Mouse (Mus musculus): ENCODE data around the gene Dpp6. TPM values are rescaled to one million over a fixed set of nuclear protein-coding genes. Genes with fewer than 3 reads are reported as not detected.
"Not testable (repeated sequence)": the region's sequence is repeated elsewhere in the genome, so short reads cannot be mapped to it uniquely, and the experiment has no call there.

The Dpp6 gene
- polyA plus RNA-seq, 1 experiment from 2014 or later, result 21.4 TPM

DNA sequence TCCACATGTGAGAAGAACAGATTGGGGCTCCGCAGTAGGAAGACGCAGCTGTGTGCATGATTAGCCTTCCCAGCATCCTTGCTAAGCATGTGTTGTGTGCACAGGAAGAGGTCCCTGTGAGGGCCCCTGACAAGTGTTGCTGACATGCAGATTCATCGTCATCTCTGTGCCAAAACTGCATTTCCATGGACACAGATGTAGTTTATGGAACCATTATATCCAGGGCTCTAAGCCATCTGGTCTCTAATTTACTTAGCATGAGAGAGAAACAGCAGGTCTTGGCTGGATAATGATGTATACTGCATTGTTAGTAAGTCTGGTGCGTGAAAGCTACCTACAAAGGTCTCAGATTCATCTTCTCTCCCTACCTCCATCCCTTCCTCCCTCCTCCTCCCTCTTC, 673.9 kb downstream of the Dpp6 start:
- Histone ChIP-seq H3K27ac (replicated peaks) (no peak overlapping the region), H3K4me2 (replicated peaks) (no peak overlapping the region)
- ATAC-seq (ENCODE audit: low FRiP score, low read depth), result no peak

DNA sequence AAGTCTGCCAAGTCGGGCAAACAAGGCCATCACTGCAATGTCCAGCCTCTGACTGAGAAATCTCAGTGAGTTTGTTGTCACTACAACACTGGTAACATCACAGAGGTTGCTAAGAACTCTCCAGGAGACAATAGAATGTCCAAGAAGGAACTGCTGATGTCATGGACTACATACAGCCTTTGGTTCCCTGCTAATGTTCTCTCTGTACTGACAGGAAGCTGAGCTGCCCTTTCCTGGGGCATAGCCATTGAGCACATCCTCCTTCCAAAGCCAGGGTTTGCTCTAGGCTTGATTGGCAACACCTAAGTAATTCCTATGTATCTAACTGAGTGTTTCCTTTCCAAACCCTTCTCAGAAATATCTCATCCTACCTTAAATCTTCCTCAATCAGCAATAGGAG, 684.3 kb downstream of the Dpp6 start, which contains the start of gene Speer4b:
TSS of gene Speer4b (minus strand) at position 101 of the 400 bp plus-strand sequence.
- not testable (repeated sequence) for H3K9me3 ChIP-seq; H3K36me3 ChIP-seq; H3K4me1 ChIP-seq; H3K4me3 ChIP-seq; H3K4me2 ChIP-seq (replicated peaks); H3K27ac ChIP-seq (replicated peaks); H3K9ac ChIP-seq (replicated peaks); H3K27me3 ChIP-seq; ATAC-seq (ENCODE audit: low FRiP score, low read depth)
- 58% methylated on average over 1 of the region's 1 CpGs for WGBS

More for the DNA sequence above, 673.9 kb downstream of the Dpp6 start:
- H3K9ac ChIP-seq (replicated peaks), result no peak overlapping the region
- peaks cover 4% of the 10 kb centered on the region; the same call in 1 of the 2 replicates for H3K4me1 ChIP-seq
- H3K4me3 ChIP-seq, result no peak overlapping the region
- H3K9me3 ChIP-seq, result no peaks in the 10 kb centered on the region
- no peaks in the 10 kb centered on the region for H3K36me3 ChIP-seq
- WGBS, result 88% methylated on average over 4 of the region's 4 CpGs
- H3K27me3 ChIP-seq, result no peaks in the 10 kb centered on the region

DNA sequence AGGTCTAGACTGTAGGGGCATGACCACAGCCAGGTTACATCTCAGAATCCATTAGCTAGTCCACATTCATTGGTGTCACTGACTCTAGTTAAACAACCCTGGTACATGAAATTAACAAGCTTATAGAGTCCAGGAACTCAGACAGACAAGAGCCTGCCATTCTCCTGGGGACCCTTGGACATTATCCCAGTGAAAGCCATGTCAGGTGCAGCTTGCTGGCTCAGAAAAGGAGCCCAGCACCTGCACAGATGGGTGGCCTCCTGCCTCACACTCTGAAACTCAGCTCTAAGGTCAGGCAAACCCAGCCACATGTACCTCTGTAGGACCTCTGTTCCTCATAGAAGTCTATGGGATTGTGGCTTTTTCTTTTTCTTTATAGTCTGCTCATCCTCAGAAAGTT, 701.7 kb downstream of the Dpp6 start:
- no peak overlapping the region for H3K4me2 ChIP-seq (replicated peaks)
- no peaks in the 10 kb centered on the region for H3K4me1 ChIP-seq
- no peaks in the 10 kb centered on the region for H3K27me3 ChIP-seq
- no peak overlapping the region for H3K4me3 ChIP-seq
- ATAC-seq (ENCODE audit: low FRiP score, low read depth), result no peak
- H3K36me3 ChIP-seq, result no peaks in the 10 kb centered on the region
- H3K9ac ChIP-seq (replicated peaks), result no peak overlapping the region
- H3K9me3 ChIP-seq, result no peaks in the 10 kb centered on the region
- no peak overlapping the region for H3K27ac ChIP-seq (replicated peaks)

DNA sequence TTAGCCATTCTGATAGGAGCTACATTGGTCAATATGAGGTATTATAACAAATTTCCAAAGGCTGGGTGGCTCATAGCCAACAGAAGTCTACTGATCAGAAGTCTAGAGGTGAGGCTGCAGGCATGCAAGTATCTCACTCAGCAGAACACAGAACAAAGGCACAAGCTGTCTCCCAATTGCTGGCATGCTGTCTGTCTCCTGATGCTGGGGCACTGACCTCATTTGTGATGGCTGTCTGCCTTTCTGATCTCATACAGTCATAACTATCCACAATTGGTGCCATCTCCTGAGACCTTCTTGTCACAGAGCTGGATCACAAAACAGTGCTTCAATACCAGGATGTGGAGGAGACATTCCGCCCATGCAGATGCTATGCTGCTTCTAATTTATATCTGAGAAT, 709.9 kb downstream of the Dpp6 start:
- no peaks in the 10 kb centered on the region for H3K4me1 ChIP-seq
- no peaks in the 10 kb centered on the region for H3K27me3 ChIP-seq
- no peak overlapping the region for H3K27ac ChIP-seq (replicated peaks)
- H3K4me2 ChIP-seq (replicated peaks), result no peak overlapping the region
- 92% methylated on average over 1 of the region's 1 CpGs for WGBS
- no peaks in the 10 kb centered on the region for H3K36me3 ChIP-seq
- ATAC-seq (ENCODE audit: low FRiP score, low read depth), result no peak
- no peaks in the 10 kb centered on the region for H3K9me3 ChIP-seq
- H3K4me3 ChIP-seq, result no peak overlapping the region
- H3K9ac ChIP-seq (replicated peaks), result no peak overlapping the region

DNA sequence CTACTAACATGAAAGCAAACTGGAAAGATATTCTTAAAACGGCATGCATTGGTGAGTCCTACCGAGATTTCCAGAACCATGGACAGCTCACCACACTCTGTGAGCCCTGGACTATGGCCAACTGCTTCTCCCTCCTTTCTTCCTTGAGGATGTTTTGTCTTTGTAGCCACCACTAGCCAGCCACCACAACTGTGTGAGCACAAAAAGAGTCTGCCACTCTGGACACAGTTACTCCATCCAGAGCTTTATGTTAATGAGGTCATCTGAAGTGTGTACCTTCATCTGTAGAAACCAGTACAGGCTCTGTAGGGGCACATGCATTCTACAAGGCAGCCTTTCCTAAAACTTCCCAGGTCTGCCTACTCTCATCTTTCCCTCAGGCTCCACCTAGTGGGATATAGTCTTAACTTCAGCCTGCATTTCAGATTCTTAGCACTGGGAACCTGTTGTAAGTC, 727.8 kb downstream of the Dpp6 start:
- H3K4me3 ChIP-seq, result no peak overlapping the region
- H3K9me3 ChIP-seq, result no peaks in the 10 kb centered on the region
- H3K9ac ChIP-seq (replicated peaks), result no peak overlapping the region
- no peak overlapping the region for H3K4me2 ChIP-seq (replicated peaks)
- H3K4me1 ChIP-seq, result no peaks in the 10 kb centered on the region
- H3K27ac ChIP-seq (replicated peaks), result no peak overlapping the region
- H3K27me3 ChIP-seq, result no peaks in the 10 kb centered on the region
- ATAC-seq (ENCODE audit: low FRiP score, low read depth), result peak; percentile 62
- 17% methylated on average over 2 of the region's 2 CpGs for WGBS
- no peaks in the 10 kb centered on the region for H3K36me3 ChIP-seq

DNA sequence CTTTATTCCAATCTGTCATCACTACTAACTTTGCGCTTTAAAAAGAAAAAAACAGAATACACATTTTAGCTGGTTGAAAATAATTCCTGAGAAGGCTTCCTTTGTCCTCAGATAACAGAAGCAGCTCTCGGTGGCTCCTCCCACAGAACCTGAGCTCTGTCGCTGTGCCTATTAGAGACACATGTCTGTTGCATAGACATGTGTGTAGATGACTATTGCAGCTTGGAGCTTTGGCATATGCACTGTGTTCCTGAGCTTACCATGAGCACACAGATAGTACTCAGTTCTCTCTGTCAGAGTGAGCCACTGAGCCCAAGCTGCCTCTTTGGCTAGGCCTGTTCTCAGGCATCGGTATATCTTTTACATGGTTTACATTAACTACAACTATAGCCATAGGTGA, 732.3 kb downstream of the Dpp6 start:
- Histone ChIP-seq H3K4me3 (no peak overlapping the region), H3K27me3 (no peaks in the 10 kb centered on the region), H3K9me3 (no peaks in the 10 kb centered on the region), H3K9ac (replicated peaks) (no peak overlapping the region), H3K4me2 (replicated peaks) (no peak overlapping the region), H3K36me3 (no peaks in the 10 kb centered on the region), H3K27ac (replicated peaks) (no peak overlapping the region), H3K4me1 (no peaks in the 10 kb centered on the region)
- 91% methylated on average over 4 of the region's 4 CpGs for WGBS
- no peak for ATAC-seq (ENCODE audit: low FRiP score, low read depth)

DNA sequence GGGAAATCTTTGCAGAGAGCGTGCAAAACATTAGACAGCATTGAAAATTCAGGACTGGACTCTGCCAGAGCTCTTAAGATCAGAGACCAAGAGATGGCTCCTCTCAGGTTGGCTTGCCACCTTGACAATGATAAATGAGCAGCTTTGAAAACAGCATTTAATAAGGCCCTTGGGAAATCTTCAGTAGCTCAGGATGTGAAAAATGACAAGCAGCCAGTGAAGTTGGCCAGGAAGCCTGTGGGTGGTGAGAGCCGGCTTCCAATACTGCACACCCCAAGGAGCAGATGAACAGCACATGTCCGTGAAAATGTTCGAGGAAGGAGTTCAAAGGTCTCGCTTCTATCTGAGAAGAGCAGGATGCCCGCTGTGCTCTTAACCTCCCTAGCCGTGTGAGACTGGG, 748.7 kb downstream of the Dpp6 start:
- no peak overlapping the region for H3K27ac ChIP-seq (replicated peaks)
- no peak for ATAC-seq (ENCODE audit: low FRiP score, low read depth)
- H3K4me3 ChIP-seq, result no peak overlapping the region
- H3K9ac ChIP-seq (replicated peaks), result no peak overlapping the region
- no peaks in the 10 kb centered on the region for H3K27me3 ChIP-seq
- H3K4me2 ChIP-seq (replicated peaks), result no peak overlapping the region
- 74% methylated on average over 7 of the region's 7 CpGs for WGBS
- no peaks in the 10 kb centered on the region for H3K36me3 ChIP-seq
- no peaks in the 10 kb centered on the region for H3K4me1 ChIP-seq
- H3K9me3 ChIP-seq, result no peaks in the 10 kb centered on the region

DNA sequence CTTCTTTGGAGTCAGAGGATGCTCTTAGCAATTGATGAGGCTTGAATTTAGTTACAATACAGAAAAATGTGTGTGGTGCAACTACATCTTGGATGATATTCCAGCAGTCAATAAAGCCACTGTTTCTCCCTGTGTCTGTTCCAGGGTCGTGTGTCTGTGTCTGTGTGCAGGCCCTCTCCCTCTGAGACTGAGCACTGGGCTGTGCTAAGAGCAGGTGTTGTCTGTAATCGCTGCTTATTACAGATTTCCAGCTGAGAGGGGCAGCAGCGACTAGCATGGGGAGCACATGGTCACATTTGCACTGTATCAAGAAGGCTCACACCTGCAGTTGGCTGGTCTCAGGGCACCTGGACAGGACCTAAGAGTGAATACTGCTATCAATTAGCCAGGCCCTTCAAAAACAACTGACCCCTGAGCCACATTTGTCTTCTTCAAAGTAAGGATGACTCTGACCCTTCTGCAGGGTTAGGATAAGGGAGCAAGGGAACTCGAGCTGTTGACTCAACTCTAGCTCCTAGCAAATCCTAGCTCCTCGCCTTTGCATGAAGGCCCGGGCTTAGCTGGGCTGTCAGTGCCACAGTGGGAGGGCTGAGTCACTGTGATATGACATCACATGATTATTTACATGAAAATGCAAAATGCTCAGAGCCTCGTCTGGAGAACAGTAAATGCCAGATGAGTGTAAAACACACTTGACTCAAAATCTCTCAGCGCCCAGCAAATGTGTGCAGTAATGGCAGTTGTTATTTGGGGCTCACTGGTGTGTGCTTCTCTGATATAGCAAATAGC, 771.2 kb downstream of the Dpp6 start:
- H3K36me3 ChIP-seq, result no peaks in the 10 kb centered on the region
- 0 out of 2 replicates have a peak, but pooled peaks have one; percentile 30 for ATAC-seq (ENCODE audit: low FRiP score, low read depth)
- WGBS, result 59% methylated on average over 8 of the region's 8 CpGs
- H3K4me2 ChIP-seq (replicated peaks), result no peak overlapping the region
- no peaks in the 10 kb centered on the region for H3K9me3 ChIP-seq
- H3K27me3 ChIP-seq, result no peaks in the 10 kb centered on the region
- H3K4me3 ChIP-seq, result no peak overlapping the region
- H3K27ac ChIP-seq (replicated peaks), result no peak overlapping the region; the same call in 1 of the 2 replicates
- H3K4me1 ChIP-seq, result no peaks in the 10 kb centered on the region
- H3K9ac ChIP-seq (replicated peaks), result no peak overlapping the region

DNA sequence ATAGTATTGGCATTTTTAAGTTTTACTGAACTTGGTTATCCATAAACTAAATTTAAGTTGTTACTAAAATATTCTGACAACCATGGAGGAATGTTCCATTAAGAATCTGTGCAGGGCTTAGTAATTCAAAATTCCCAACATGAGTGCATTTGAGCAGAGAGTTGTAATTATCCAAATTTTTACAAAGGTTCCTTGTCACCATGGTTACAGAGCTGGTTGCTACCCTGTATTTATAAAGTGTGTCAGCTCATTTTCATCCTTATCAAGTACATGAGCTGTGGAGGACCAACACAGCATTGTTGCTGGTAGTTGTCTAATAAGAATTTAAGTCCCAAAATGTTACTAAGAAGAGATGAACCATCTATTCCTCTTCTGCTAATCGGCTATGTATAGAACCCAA, 787.1 kb downstream of the Dpp6 start:
- Histone ChIP-seq H3K27ac (replicated peaks) (no peak overlapping the region), H3K27me3 (no peaks in the 10 kb centered on the region), H3K4me3 (no peak overlapping the region), H3K9ac (replicated peaks) (no peak overlapping the region), H3K4me2 (replicated peaks) (no peak overlapping the region), H3K9me3 (no peaks in the 10 kb centered on the region), H3K4me1 (no peaks in the 10 kb centered on the region), H3K36me3 (no peaks in the 10 kb centered on the region)
- 93% methylated on average over 1 of the region's 1 CpGs for WGBS
- no peak for ATAC-seq (ENCODE audit: low FRiP score, low read depth)

DNA sequence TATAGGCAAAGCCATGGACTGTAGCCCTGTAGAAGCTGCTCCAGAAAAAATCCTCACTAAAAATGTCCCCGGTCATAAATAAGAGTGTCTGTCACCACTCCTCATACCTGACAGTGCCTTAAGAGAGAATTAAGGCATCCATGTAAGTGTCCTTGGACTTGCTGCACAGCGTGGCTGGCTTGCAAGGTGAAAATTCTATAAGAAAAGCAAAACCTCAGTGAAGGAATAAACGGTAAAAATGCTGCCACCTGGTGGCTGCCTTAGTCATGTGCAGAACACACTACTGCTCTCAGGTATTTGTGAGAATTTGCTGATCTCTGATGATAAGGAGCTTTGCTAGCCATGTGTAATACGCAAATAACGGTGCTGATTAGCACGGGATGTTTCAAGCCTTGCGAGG, 798.8 kb downstream of the Dpp6 start:
- H3K4me2 ChIP-seq (replicated peaks), result no peak overlapping the region
- no peaks in the 10 kb centered on the region for H3K36me3 ChIP-seq
- WGBS, result 38% methylated on average over 7 of the region's 7 CpGs
- ATAC-seq (ENCODE audit: low FRiP score, low read depth), result no peak
- H3K9ac ChIP-seq (replicated peaks), result no peak overlapping the region
- H3K27me3 ChIP-seq, result no peaks in the 10 kb centered on the region
- H3K4me1 ChIP-seq, result no peaks in the 10 kb centered on the region
- no peak overlapping the region for H3K4me3 ChIP-seq
- H3K9me3 ChIP-seq, result no peaks in the 10 kb centered on the region
- H3K27ac ChIP-seq (replicated peaks), result no peak overlapping the region

DNA sequence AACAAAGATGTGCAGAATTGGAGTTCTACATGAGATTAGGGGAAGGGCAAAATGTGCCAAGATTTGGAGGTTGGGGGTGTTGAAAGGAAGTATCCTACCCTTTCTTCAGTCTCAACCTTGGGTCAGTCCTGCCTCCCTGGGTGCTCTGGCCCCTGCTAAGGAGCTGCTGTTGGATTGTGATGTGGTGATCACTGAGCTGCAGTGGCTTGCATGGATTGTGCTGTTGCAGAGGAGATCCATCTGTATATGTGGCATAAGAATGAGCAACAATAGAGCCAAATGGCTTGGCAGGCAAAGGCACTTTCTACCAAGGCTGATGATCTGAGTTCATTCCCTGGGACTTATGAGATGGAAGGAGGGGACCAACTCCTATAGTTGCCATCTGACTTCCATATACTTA, 804.8 kb downstream of the Dpp6 start:
- no peak overlapping the region for H3K27ac ChIP-seq (replicated peaks)
- ATAC-seq (ENCODE audit: low FRiP score, low read depth), result no peak
- no peak overlapping the region for H3K4me3 ChIP-seq
- H3K27me3 ChIP-seq, result no peaks in the 10 kb centered on the region
- no peaks in the 10 kb centered on the region for H3K4me1 ChIP-seq
- no peak overlapping the region for H3K4me2 ChIP-seq (replicated peaks)
- no peak overlapping the region for H3K9ac ChIP-seq (replicated peaks)
- H3K9me3 ChIP-seq, result no peaks in the 10 kb centered on the region
- H3K36me3 ChIP-seq, result no peaks in the 10 kb centered on the region

DNA sequence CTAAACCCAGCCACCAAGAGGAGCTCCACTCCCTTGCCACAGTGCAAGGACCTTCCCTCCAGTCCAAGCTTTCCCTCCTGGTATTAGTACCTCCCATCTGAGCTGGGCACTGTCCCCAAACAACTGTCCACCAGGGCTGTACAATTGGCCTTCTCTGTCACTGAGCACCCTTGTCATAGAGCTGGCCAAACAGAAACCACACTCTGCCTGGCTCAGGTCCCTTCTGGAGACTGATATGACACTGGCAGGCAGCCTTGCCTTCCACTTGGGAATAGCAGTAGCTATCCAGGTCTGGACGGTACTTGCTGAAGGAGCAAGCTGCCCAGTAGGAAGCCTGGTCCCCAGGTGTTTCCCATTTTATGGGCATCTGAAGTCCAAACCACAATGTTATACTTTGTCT, 806.9 kb downstream of the Dpp6 start:
- no peaks in the 10 kb centered on the region for H3K36me3 ChIP-seq

DNA sequence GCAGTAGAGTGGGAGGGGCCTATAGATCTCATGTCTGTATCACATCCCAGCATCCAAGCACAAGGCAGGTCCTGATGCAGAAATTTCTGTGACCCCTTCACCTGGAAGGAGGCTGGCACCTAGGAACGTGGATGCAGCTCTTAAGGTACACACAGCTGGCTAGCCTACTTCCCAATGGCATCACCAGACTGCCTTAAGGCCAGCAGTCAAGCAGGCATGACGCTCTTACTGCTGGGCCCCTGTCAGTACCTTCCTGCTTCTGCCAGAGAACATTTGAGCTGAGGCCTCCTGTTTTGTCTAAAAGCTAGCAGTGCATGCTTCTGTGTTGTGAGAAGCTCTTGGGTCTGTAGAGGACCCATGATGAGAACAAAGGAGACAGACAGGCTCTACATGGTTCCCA, 815.1 kb downstream of the Dpp6 start:
- 78% methylated on average over 2 of the region's 2 CpGs for WGBS
- Histone ChIP-seq H3K36me3 (0 out of 2 replicates have a peak, but pooled peaks cover 5% of the 10 kb centered on the region), H3K4me3 (no peak overlapping the region), H3K27ac (replicated peaks) (no peak overlapping the region), H3K9ac (replicated peaks) (no peak overlapping the region; the same call in 1 of the 2 replicates), H3K4me2 (replicated peaks) (no peak overlapping the region), H3K9me3 (no peaks in the 10 kb centered on the region), H3K27me3 (no peaks in the 10 kb centered on the region), H3K4me1 (no peaks in the 10 kb centered on the region)
- ATAC-seq (ENCODE audit: low FRiP score, low read depth), result no peak

More for the DNA sequence above, 806.9 kb downstream of the Dpp6 start:
- Histone ChIP-seq H3K9me3 (no peaks in the 10 kb centered on the region), H3K27me3 (no peaks in the 10 kb centered on the region), H3K9ac (replicated peaks) (no peak overlapping the region), H3K4me2 (replicated peaks) (no peak overlapping the region), H3K4me3 (no peak overlapping the region), H3K27ac (replicated peaks) (no peak overlapping the region), H3K4me1 (no peaks in the 10 kb centered on the region)
- no peak for ATAC-seq (ENCODE audit: low FRiP score, low read depth)
- 82% methylated on average over 1 of the region's 1 CpGs for whole genome bisulfite sequencing

All from midbrain, embryonic 12.5 days (tissue).